Comparison of ENCODE assay signal across 9 mouse cellular contexts in genomic region chr5:106457111-106457925, GRCm38 (mm10). TPM values are rescaled to one million over a fixed set of nuclear protein-coding genes. Genes with fewer than 3 reads are reported as not detected.
DNase-seq lines count a peak whose midpoint lies in the region; ATAC-seq and TF ChIP-seq lines count a peak whose summit lies in the region.
"Had no signal": no experiment of that assay in that cellular context is flagged by ENCODE, and none has a peak within 500 bp of the region (broad histone marks: within the 10 kb centered on the region; RNA-seq: fewer than 3 reads in every experiment).

No protein-coding gene starts in this region.

- WGBS in embryonic facial prominence, embryonic 11.5 days: under 1% methylated on average over 63 of the region's 63 CpGs
- WGBS in hindbrain, postnatal 0 days: 2% methylated on average over 63 of the region's 63 CpGs

- no peak for TF ChIP-seq CTCF in hindbrain, postnatal 0 days (IDR thresholded peaks at IDR 0.05; ENCODE audit: low read depth)

- H3K36me3 ChIP-seq in embryonic facial prominence, embryonic 11.5 days (replicated peaks; ENCODE audit: control insufficient read depth, insufficient read depth, low read depth, low read length): no peaks in the 10 kb centered on the region
- H3K36me3 ChIP-seq in hindbrain, postnatal 0 days (ENCODE audit: insufficient read depth, low read length): no peaks in the 10 kb centered on the region

- H3K27ac ChIP-seq in embryonic facial prominence, embryonic 11.5 days (replicated peaks; ENCODE audit: low read depth, low read length): no peak overlapping the region
- no peak overlapping the region for H3K27ac ChIP-seq in hindbrain, postnatal 0 days

- H3K9ac ChIP-seq in embryonic facial prominence, embryonic 11.5 days (replicated peaks; ENCODE audit: low read length): no peak overlapping the region
- peak overlapping the region; percentile 44 for H3K9ac ChIP-seq in hindbrain, postnatal 0 days (replicated peaks; ENCODE audit: low read length)

- peaks cover 71% of the 10 kb centered on the region for H3K27me3 ChIP-seq in embryonic facial prominence, embryonic 11.5 days (ENCODE audit: control insufficient read depth, insufficient read depth, low read length)
- peaks cover 66% of the 10 kb centered on the region for H3K27me3 ChIP-seq in hindbrain, postnatal 0 days (ENCODE audit: insufficient read depth, low read length)

- peak overlapping the region; percentile 50; the same call in 1 of the 2 replicates for H3K4me3 ChIP-seq in embryonic facial prominence, embryonic 11.5 days (ENCODE audit: low read depth, low read length)
- H3K4me3 ChIP-seq in hindbrain, postnatal 0 days (ENCODE audit: low read length): peak overlapping the region; percentile 44
- H3K4me3 ChIP-seq: myocyte had no signal

- no peak for ATAC-seq in embryonic facial prominence, embryonic 11.5 days (replicated peaks; ENCODE audit: insufficient number of reproducible peaks, low FRiP score, low TSS enrichment, low read depth)
- no peak for ATAC-seq in hindbrain, postnatal 0 days

- no peaks in the 10 kb centered on the region for H3K9me3 ChIP-seq in embryonic facial prominence, embryonic 11.5 days (replicated peaks; ENCODE audit: control insufficient read depth, low read length)
- no peaks in the 10 kb centered on the region for H3K9me3 ChIP-seq in hindbrain, postnatal 0 days (ENCODE audit: low read length)

- no peak overlapping the region; the same call in 1 of the 2 replicates for H3K4me2 ChIP-seq in embryonic facial prominence, embryonic 11.5 days (ENCODE audit: low read depth, low read length)
- H3K4me2 ChIP-seq in hindbrain, postnatal 0 days (ENCODE audit: low read depth, low read length): peak overlapping the region; percentile 53

- DNase-seq in kidney, postnatal 10 days: peak; percentile 32
- no peak for DNase-seq in kidney, postnatal 14 days
- peak; percentile 27 for DNase-seq in embryonic facial prominence, embryonic 11.5 days (ENCODE audit: low spot score)
- DNase-seq in hindbrain, postnatal 0 days (ENCODE audit: low spot score): no peak
- peak; percentile 59 for DNase-seq in retina, postnatal 1 day
- no peak for DNase-seq in urinary bladder, postnatal 4 days (ENCODE audit: low spot score in 2 of 2)
- no peak for DNase-seq in thymus, postnatal 36 days
- no peak for DNase-seq in gastrocnemius, adult 18-20 months (ENCODE audit: low spot score)

- H3K4me1 ChIP-seq in embryonic facial prominence, embryonic 11.5 days (ENCODE audit: control insufficient read depth, insufficient read depth, low read length): peaks cover 7% of the 10 kb centered on the region; the same call in 1 of the 2 replicates
- no peaks in the 10 kb centered on the region for H3K4me1 ChIP-seq in hindbrain, postnatal 0 days (ENCODE audit: insufficient read depth, low read length)

RNA-seq across cellular contexts. Expression of gene Barhl2, which starts 0.6 kb away (rescaled TPM):
- polyA plus RNA-seq in embryonic facial prominence, embryonic 11.5 days (2014; fragmentation: Nextera tagmentation; extraction: Ambion mirVana): 0.08 TPM in 2 replicates
- total RNA-seq in hindbrain, postnatal 0 days (2014; rRNA removed): 11.4 and 14.9 TPM in 2 replicates
- polyA plus RNA-seq in hindbrain, postnatal 0 days (2015; fragmentation: Nextera tagmentation; extraction: Ambion mirVana): 1.6 and 2.1 TPM in 2 replicates
- not detected for total RNA-seq in gastrocnemius, adult 18-20 months (2021)
- polyA plus RNA-seq: myocyte had no signal

Comparison
In these comparisons a context has a peak if more than half of its experiments do, and no peak if none do; other contexts are left out.
1. DNase-seq: peak in kidney, postnatal 10 days (single experiment), embryonic facial prominence, embryonic 11.5 days (single experiment) and retina, postnatal 1 day (single experiment); none in kidney, postnatal 14 days (single experiment), hindbrain, postnatal 0 days (single experiment), urinary bladder, postnatal 4 days (0 of 2), thymus, postnatal 36 days (0 of 2) and gastrocnemius, adult 18-20 months (single experiment).
2. RNA of gene Barhl2, which starts 0.6 kb away (total RNA-seq): 11.4 to 14.9 TPM in hindbrain, postnatal 0 days; not detected in gastrocnemius, adult 18-20 months; every median in the first group is over 10 times any median in the second.